Mouse (Mus musculus) layer of hippocampus, postnatal 36 days (tissue): ENCODE data around the gene Adamts20. TPM values are rescaled to one million over a fixed set of nuclear protein-coding genes. Genes with fewer than 3 reads are reported as not detected.
"Not testable (repeated sequence)": the region's sequence is repeated elsewhere in the genome, so short reads cannot be mapped to it uniquely, and the experiment has no call there.

ENCODE experiments used
- DNase-seq, 2 experiments: peaks; one replicate each; pipeline ENCODE4 v3.0.0; 2022
- total RNA-seq, 2 experiments: library from RNA; stranded (reverse); gene quantifications; 2 replicates each; pipeline ENCODE4 v1.2.3; 2021

The Adamts20 gene
- total RNA-seq = 10 to 100 TPM; 12.0 to 16.3 TPM

DNA sequence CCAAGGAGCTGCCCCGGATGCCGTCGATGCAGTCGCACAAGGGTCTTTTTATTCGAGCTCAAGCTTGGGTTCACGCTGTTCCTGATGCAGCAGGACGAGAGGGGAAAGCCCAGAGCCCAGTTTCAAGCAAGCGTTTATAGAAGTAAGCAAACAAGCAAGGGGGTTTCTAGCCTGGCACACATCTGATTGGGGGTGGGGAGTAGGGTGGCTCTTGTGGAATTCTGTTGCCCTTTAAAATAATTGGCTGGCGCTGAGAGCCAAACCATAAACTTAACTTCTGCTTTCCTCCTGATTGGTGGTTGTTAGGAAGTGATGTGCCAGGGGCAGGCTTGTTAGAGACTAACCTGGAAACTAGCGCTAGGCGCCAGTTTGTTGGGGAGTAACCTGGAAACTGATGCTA is at the start of gene Adamts20:
Adamts20 (minus strand) TSS at position 101 of the 400 bp plus-strand sequence.
- DNase-seq = no peak

DNA sequence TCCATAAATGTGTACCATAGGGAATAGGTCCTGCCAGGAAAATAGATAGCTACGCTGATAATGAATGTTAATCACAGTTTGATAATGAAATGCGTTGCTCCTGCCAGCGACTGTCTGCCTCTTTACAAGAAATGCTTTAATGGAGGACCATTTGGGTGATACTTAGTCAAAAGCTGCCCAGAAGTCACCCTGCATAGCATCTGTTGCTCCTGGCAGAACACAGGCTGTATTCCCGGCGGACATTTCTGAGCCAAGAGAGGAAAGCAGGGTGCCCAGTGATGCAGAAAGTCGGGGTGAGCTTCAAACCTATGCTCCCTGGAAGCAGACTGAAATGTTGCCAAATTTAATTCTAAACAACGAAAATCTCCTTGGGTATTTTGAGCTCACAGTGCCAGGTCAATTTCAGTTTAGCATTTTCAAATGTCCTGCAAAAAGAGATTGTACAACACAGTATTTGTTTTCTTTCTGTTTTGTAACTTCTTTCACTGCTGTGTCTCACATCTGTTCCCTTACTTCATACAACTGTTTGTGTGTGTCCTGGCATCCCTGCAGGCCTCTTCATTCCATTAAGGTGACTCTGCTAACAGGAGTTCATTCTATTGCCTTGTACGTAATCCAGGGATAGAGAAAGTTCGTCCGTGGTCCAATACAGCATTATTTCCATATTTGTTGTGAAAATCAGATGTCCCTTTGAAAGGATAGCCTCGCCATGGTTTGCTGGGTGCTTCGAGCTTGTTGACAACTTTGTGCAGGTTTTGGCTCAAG is 38.4 kb upstream of the Adamts20 start:
- DNase-seq = peak in 1 of 2 experiments; percentile 9

DNA sequence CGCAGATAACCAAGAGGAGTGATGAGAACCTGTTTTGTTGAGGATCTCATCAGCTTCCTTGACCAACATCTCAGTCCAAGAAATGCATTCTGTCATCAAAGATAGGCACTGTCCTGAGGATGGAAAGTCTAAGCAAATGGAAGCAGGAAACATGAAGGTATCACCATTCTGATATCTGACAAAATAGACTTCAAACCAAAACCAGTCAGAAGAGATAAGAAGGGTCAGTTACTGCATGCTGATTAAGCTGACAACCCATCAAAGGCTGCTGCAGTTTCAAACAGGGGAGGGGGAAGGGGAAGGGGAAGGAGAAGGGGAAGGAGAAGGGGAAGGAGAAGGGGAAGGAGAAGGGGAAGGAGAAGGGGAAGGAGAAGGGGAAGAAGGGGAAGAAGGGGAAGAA is 34.0 kb upstream of the Adamts20 start:
- DNase-seq = no peak

GRCm38 (mm10) chr15:94495936-94496335 is 30.7 kb upstream of the Adamts20 start:
- no peak for DNase-seq

DNA sequence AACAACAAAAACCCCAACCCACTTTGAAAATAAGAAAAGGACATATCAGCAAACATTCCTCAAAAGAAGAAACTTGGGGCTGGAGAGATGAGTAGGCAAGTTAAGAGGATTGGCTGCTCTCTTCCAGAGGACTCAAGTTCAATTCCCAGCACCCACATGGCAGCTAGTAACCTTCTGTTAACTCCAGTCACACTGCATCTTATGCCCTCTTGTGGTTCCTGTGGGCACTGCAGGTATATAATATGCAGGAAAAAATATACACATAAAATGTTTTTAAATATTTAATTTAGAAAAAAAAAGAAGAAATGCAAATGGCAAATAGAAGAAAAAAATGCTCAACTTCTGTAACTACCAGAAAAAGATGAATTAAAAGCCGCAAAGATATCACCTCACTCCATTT is 29.2 kb upstream of the Adamts20 start:
- no peak for DNase-seq

DNA sequence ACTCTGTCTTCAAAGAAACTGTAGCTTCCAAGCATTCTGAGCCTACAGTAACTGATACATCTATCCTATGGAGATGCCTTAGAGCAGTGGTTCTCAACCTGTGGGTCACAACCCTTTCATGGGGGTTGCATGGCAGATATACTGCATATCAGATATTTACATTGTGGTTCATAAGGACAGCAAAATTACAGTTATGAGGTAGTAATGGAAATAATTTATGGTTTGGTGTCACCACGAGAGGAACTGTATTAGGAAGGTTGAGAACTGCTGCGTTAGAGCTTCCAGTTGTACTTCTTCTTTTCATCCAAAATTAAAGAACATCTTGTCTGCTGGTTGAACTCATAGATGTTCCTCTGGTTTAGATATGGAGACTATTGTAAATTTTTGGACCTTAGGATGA is 24.2 kb upstream of the Adamts20 start:
- DNase-seq = no peak

DNA sequence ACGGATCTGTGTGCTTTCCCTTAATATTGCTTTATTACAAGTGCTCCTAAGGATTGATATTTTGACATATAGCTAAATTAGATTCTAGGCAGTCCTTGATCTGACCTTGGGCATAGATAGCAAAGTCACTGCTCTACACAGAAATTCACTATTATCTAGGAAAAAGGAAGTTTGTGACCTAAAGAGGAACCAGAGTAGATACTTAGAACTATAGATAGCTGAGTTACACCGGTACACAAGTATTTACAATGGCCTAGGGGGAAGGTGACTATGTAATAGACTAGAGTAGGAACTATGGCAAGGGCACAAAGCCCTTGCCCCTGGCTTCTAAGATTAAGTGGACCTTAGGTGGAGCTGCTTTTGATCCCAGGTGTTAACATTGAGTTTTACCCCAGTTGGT is 22.8 kb upstream of the Adamts20 start:
- DNase-seq = not testable (repeated sequence)

DNA sequence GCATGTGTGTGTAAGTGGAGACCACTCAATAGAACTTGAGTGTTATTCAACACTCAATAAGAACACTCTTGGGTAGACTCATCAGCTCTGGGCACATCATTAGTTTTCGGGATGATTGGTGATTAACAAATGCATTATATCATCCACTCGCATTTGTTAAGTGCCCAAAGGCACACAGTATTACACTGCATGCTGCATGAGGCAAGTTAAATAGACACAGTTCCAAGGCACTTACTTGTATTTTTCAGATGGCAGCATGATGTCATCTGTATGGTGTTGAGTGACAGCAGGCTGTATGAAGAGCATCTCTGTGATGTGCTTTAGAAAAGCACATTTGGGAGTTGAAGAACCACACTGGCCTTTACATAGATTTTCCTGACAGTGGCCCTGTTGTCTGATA is 17.3 kb upstream of the Adamts20 start:
- no peak for DNase-seq

DNA sequence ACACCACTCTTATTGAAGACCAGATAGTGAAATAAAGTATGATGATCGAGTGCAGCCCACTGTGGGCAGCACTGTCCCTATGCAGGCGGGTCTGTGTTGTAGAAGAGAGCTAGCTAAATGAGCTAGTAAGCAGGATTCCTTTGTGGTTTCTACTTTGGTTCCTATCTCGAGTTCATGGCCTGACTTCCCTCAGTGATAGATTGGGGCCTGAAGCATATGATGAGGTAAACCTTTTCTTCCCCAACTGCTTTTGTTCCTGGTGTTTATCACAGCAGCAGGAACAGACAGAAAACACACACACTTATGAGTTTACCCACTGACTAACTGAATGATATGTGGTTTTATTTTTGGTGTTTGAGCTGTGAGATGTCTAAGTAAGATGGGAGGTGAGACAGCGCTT is 15.6 kb upstream of the Adamts20 start:
- DNase-seq = no peak

GRCm38 (mm10) chr15:94480248-94480647 is 15.0 kb upstream of the Adamts20 start:
- DNase-seq = no peak

DNA sequence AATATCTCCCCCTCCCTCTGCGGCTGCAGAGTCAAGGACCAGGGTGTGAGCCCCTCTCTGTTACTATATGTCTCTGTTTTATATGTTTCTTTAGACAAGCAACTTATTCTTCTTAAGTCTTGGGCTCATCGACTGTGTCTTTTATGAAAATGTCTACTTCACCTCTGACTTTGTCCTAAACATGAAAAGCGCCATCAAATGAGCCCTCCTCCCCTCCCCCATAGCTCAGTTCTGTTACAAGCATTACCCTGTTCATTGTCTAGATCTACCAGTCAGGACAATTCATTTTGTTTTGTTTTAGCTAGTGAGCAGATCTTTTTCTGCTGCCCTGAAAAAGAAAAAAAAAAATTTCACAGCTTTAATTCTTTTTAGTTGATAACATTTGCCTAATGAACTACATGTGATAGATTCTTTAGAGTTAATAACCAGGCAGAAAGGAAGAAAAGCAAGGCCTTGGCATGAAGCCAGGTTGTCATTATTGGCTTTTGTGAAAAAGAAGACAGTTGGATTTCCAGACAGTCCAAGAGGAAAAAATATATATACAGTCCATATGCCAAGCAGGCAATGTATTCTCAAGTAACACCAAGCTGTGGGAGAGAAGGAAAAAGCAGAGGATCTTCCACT is 14.4 kb upstream of the Adamts20 start:
- DNase-seq = no peak

- DNase-seq = no peak
Measured at GRCm38 (mm10) chr15:94478706-94479105, 13.5 kb upstream of the Adamts20 start.

- DNase-seq = no peak
Measured at GRCm38 (mm10) chr15:94477287-94477686, 12.1 kb upstream of the Adamts20 start.

DNA sequence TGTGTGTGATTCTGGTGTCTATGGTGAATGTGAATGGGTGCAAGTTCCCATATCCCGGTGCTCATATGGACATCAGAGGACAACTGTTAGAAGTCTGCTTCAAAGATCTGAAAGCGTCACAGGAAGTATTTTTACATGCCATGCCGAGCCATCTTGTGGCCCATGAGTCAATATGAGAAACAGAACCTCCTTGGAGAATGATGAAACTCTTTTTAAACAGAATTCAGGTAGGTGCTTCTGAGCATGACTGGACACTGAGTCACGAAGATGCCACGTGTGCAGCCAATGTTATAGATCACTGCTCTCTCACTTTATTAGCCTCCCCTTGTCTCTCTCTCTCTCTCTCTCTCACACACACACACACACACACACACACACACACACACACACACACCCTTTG is 10.8 kb upstream of the Adamts20 start:
- no peak for DNase-seq

- no peak for DNase-seq
Measured at GRCm38 (mm10) chr15:94470361-94470760, 5.1 kb upstream of the Adamts20 start.

DNA sequence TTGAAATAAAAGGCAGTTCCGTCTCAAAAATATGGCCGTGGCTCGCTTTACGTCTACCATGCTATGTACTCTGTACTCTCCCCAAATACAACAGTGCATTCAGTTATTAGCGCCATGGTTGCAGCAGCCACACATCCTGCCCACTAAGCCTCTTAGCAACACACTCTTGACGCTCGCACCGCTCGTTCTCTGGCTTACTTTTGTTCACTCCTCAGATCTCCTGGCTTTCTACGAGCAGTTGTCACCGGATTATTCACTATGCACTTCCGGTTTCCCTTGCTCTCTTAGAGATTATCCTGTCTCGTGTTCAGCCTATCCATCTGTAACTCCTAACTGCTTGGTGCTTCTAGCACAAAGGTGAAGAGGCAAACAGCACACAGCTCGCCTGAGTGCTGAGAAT is 337 bp downstream of the Adamts20 start:
- DNase-seq = no peak

DNA sequence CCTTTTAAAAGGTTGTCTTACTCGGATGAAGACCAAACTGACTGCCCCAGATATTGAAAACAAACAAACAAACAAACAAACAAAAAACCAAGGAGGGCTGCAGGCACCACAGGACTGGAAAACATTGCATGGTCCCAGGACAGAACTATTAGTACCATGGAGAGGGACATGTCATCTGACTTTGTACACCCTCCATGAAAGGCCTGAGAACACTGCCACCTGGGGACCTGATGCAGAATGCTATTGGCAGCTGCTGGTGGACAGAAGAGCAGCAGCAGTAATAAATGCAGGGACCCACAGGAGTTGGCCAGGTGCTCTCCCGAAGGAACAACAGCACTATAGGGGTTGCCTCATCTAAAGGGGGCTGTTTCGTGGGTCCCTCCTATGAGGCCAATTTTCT is 2.0 kb downstream of the Adamts20 start:
- no peak for DNase-seq

GRCm38 (mm10) chr15:94462206-94462605 is 3.0 kb downstream of the Adamts20 start:
- no peak for DNase-seq

DNA sequence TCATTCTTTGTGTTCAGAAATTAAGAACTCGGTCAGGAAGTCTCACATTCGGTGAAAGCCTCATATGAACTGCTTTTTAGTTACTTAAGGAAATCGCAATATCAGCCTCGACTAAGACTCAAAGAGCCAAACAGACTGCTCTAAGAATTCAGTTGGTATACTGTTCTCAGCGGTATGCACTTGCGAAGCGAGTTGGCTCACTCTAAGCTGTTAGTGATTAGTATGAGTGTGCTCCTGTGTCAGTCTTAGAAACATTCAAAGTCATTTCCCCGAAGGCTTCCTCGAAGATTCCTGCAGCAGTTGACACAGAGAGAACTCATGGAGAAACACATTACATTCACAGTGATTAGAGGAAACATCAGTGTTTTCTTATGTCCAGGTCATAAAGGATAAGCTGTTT is 4.1 kb downstream of the Adamts20 start:
- DNase-seq = no peak

GRCm38 (mm10) chr15:94457636-94458390 is 7.4 kb downstream of the Adamts20 start:
- DNase-seq = no peak

GRCm38 (mm10) chr15:94452848-94453247 is 12.4 kb downstream of the Adamts20 start:
- DNase-seq = no peak

DNA sequence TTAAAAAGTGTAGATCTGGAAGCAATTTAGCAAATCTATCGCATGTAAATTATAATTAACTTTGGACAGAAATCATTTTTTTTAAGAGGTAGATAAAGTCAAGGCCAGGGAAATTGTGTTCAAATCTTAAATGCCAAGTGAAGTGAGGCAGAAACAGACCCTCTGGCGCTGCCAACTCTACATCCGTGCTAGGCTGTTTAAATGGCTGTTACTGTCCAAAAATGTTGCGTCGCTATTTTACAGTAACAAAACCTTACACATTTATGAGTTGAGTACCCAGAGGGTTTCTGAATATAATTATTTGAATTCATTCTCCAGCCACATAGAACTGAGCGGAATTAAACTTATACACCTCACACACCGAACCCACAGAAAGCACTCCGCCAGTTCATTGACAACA is 13.6 kb downstream of the Adamts20 start:
- DNase-seq = no peak

DNA sequence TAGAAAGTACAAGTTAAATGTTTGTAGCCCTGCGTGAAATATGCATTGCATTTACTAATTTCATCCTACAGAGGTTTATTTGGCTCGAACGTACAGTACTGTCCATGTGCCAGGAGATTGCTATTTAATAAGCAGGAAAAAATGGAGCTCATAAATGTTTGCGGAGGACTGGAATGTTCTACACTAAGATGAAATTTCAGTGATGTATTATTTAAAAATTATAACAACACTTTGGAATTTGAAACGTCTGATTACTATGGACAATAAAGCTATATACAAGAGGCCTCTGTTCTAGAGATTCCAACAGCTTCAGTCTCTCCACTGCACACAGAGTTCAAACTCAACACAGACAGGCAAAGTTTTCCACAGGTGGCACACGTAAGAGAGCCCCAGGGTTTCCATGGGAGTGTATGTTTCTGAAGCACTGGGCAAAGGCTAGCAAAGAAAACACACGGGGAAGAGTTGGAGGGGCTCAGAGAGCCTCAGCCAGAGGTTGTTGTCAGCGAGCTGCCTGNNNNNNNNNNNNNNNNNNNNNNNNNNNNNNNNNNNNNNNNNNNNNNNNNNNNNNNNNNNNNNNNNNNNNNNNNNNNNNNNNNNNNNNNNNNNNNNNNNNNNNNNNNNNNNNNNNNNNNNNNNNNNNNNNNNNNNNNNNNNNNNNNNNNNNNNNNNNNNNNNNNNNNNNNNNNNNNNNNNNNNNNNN is 20.6 kb downstream of the Adamts20 start:
- DNase-seq = no peak
